Comparison of ENCODE assay signal across 14 mouse cellular contexts in the genomic region with DNA sequence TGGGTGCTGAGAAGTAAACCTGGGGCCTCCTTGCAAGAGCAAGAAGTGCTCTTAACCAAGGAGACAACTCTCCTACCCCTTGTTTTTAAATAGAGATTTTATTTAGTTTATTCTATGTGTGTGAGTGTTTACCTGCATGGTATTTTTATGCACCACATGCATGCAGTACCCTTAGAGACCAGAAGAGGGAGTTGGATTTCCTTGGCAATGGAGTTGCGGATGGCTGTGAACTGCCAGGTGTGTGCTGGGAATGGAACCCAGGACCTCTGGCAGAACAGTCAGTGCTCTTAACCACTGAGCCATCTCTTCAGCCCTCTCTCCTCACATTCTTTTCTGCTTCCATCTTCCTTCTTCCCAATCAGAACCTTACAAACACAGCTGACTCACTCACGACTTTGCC. TPM values are rescaled to one million over a fixed set of nuclear protein-coding genes. Genes with fewer than 3 reads are reported as not detected.
A peak's percentile ranks its signal among the peaks of the same experiment; 100 is the strongest.
DNase-seq lines count a peak whose midpoint lies in the region; ATAC-seq and TF ChIP-seq lines count a peak whose summit lies in the region.
"Had no signal": no experiment of that assay in that cellular context is flagged by ENCODE, and none has a peak within 500 bp of the region (broad histone marks: within the 10 kb centered on the region; RNA-seq: fewer than 3 reads in every experiment).

No protein-coding gene starts in this region.

- no peak; the same call in none of the 2 replicates for TF ChIP-seq RAD21 in CH12.LX (IDR thresholded peaks at IDR 0.05; ENCODE audit: low read depth, low read length)

- no peaks in the 10 kb centered on the region for H3K9me3 ChIP-seq in liver, embryonic 14.5 days (ENCODE audit: control insufficient read depth, low read length)
- H3K9me3 ChIP-seq in liver, embryonic 12.5 days (replicated peaks): no peaks in the 10 kb centered on the region
- peaks cover 2% of the 10 kb centered on the region for H3K9me3 ChIP-seq in CH12.LX (replicated peaks; ENCODE audit: low read length)
- H3K9me3 ChIP-seq: neural tube, embryonic 15.5 days had no signal

- no peaks in the 10 kb centered on the region for H3K79me2 ChIP-seq in CH12.LX (replicated peaks; ENCODE audit: control insufficient read depth, extremely low read depth, insufficient read depth, poor library complexity, severe bottlenecking)

- dilution Hi-C loops in CH12.LX (cut with MboI; ENCODE audit: extremely low pct_ligation_motif_present, extremely low pct_unique_long_range_greater_than_20kb, low sequenced_read_pairs): no loop called here

- TF ChIP-seq CTCF in liver, embryonic 14.5 days (IDR thresholded peaks at IDR 0.05; ENCODE audit: low read depth): peak; percentile 61
- TF ChIP-seq CTCF in CH12.LX (conservative IDR thresholded peaks at IDR 0.05 in 1 of 2, IDR thresholded peaks at IDR 0.05 in 1 of 2; ENCODE audit: low read depth in 2 of 2, low read length in 2 of 2): peak; percentile 21 to 35; a peak in 2 of 4 replicates
- peak; percentile 27; the same call in 1 of the 2 replicates for TF ChIP-seq CTCF in brain, embryonic 14.5 days (IDR thresholded peaks at IDR 0.05; ENCODE audit: borderline replicate concordance, extremely low read depth, insufficient read depth, insufficient read length)

- in situ Hi-C loops in CH12.LX (cut with MboI; ENCODE audit: low pct_ligation_motif_present, low pct_unique_long_range_greater_than_20kb, low sequenced_read_pairs): no loop called here

- no peaks in the 10 kb centered on the region for H3K4me1 ChIP-seq in liver, embryonic 14.5 days (replicated peaks; ENCODE audit: control insufficient read depth in 2 of 2, insufficient read depth in 2 of 2, low read length in 1 of 2)
- no peaks in the 10 kb centered on the region for H3K4me1 ChIP-seq in liver, embryonic 12.5 days
- H3K4me1 ChIP-seq in CH12.LX (ENCODE audit: control insufficient read depth in 1 of 2, insufficient read depth in 2 of 2): peaks cover 1 to 10% of the 10 kb centered on the region in 2 experiments

- H3K36me3 ChIP-seq in liver, embryonic 14.5 days (replicated peaks; ENCODE audit: control insufficient read depth, insufficient read depth, low read depth): no peaks in the 10 kb centered on the region
- no peaks in the 10 kb centered on the region for H3K36me3 ChIP-seq in liver, embryonic 12.5 days
- H3K36me3 ChIP-seq in CH12.LX (replicated peaks in 1 of 2; ENCODE audit: control insufficient read depth in 1 of 2, insufficient read depth in 1 of 2, low read length in 1 of 2): no peaks in the 10 kb centered on the region
- H3K36me3 ChIP-seq: neural tube, embryonic 15.5 days had no signal

- ATAC-seq in CD4-positive, CD25-positive, alpha-beta regulatory T cell, adult 4 months: no peak
- no peak for ATAC-seq in liver, embryonic 14.5 days (ENCODE audit: insufficient read depth)
- ATAC-seq in liver, embryonic 12.5 days: no peak

- no peak overlapping the region for H3K4me3 ChIP-seq in liver, embryonic 14.5 days (ENCODE audit: insufficient read depth in 1 of 2, low read depth in 2 of 2, low read length in 2 of 2)
- H3K4me3 ChIP-seq in liver, embryonic 12.5 days: no peak overlapping the region
- no peak overlapping the region for H3K4me3 ChIP-seq in CH12.LX (replicated peaks in 1 of 3; ENCODE audit: low read depth in 2 of 3, low read length in 2 of 3, poor library complexity in 1 of 3)
- H3K4me3 ChIP-seq: neural tube, embryonic 15.5 days had no signal

- no peak overlapping the region for H3K9ac ChIP-seq in liver, embryonic 14.5 days (replicated peaks)
- no peak overlapping the region for H3K9ac ChIP-seq in liver, embryonic 12.5 days
- no peak overlapping the region for H3K9ac ChIP-seq in CH12.LX (ENCODE audit: insufficient read depth, low read depth)
- H3K9ac ChIP-seq: neural tube, embryonic 15.5 days had no signal

- no peaks in the 10 kb centered on the region; the same call in 1 of the 2 replicates for H3K27me3 ChIP-seq in liver, embryonic 14.5 days (ENCODE audit: control insufficient read depth, insufficient read depth, low read length)
- H3K27me3 ChIP-seq in liver, embryonic 12.5 days (replicated peaks): no peaks in the 10 kb centered on the region; the same call in 1 of the 2 replicates
- H3K27me3 ChIP-seq in CH12.LX (replicated peaks): no peaks in the 10 kb centered on the region
- H3K27me3 ChIP-seq: neural tube, embryonic 15.5 days had no signal

- peak; percentile 57 for DNase-seq in CD4-positive, CD25-positive, alpha-beta regulatory T cell, adult 2 months (ENCODE audit: low read depth, low spot score)
- no peak for DNase-seq in liver, embryonic 14.5 days (ENCODE audit: low read depth in 3 of 3, low spot score in 3 of 3)
- DNase-seq in CH12.LX (ENCODE audit: extremely low read depth): no peak
- DNase-seq in brain, embryonic 14.5 days (ENCODE audit: low read depth): no peak
- DNase-seq in urinary bladder, postnatal 10 days (ENCODE audit: low spot score): no peak
- no peak for DNase-seq in cerebellum, postnatal 10 days
- DNase-seq: adrenal gland, adult 8-10 months; cerebellum, postnatal 25 days; heart, postnatal 10 days; retina, postnatal 1 day; spleen, adult 18-20 months had no signal

- 73% methylated on average over 2 of the region's 2 CpGs for WGBS in liver, embryonic 14.5 days (ENCODE audit: insufficient replicate concordance)
- 79% methylated on average over 2 of the region's 2 CpGs for WGBS in liver, embryonic 12.5 days (ENCODE audit: insufficient replicate concordance)

- TF ChIP-seq POLR2A in CH12.LX (IDR thresholded peaks at IDR 0.05; ENCODE audit: low read depth, low read length): no peak
- no peak for TF ChIP-seq POLR2A in brain, embryonic 14.5 days (IDR thresholded peaks at IDR 0.05; ENCODE audit: borderline replicate concordance, extremely low read depth, insufficient read depth, insufficient read length, poor library complexity, severe bottlenecking)

- no peak overlapping the region for H3K4me2 ChIP-seq in liver, embryonic 14.5 days (ENCODE audit: low read depth)
- H3K4me2 ChIP-seq in liver, embryonic 12.5 days: no peak overlapping the region
- no peak overlapping the region for H3K4me2 ChIP-seq in CH12.LX (ENCODE audit: insufficient read depth, low read depth, poor library complexity, severe bottlenecking)
- H3K4me2 ChIP-seq: neural tube, embryonic 15.5 days had no signal

- H3K27ac ChIP-seq in liver, embryonic 14.5 days: no peak overlapping the region
- H3K27ac ChIP-seq in liver, embryonic 12.5 days: no peak overlapping the region
- H3K27ac ChIP-seq in CH12.LX (ENCODE audit: insufficient read depth, low read depth): no peak overlapping the region
- H3K27ac ChIP-seq: neural tube, embryonic 15.5 days had no signal

- TF ChIP-seq EP300 in liver, embryonic 14.5 days (IDR thresholded peaks at IDR 0.05; ENCODE audit: low read depth): no peak
- no peak for TF ChIP-seq EP300 in CH12.LX (IDR thresholded peaks at IDR 0.05; ENCODE audit: low read length)

TF ChIP-seq in CH12.LX, 34 proteins besides CTCF, POLR2A, EP300 and RAD21:
- TF ChIP-seq SMC3 (IDR thresholded peaks at IDR 0.05; ENCODE audit: low read depth, low read length): 0 out of 2 replicates have a peak, but pooled peaks have one; percentile 4
- TF ChIP-seq UBTF (IDR thresholded peaks at IDR 0.05; ENCODE audit: low read depth, low read length): no peak
- TF ChIP-seq MEF2A (IDR thresholded peaks at IDR 0.05; ENCODE audit: borderline replicate concordance, low read depth, low read length): no peak

RNA-seq across cellular contexts. Expression of a gene that starts 9.2 kb away (rescaled TPM):
- polyA plus RNA-seq in CD4-positive, CD25-positive, alpha-beta regulatory T cell, adult 4 months (2017; shearing (Covaris generic)): 10 to 100 TPM; 49.6 to 77.1 TPM
- 4.1 and 5.5 TPM in 2 replicates for polyA plus RNA-seq in liver, embryonic 14.5 days (2012; rRNA removed)
- polyA plus RNA-seq in liver, embryonic 14.5 days (2014; fragmentation: Nextera tagmentation; extraction: Ambion mirVana): 6.2 and 8.4 TPM in 2 replicates
- polyA plus RNA-seq in liver, embryonic 12.5 days (2016; fragmentation: Nextera tagmentation; extraction: Ambion mirVana): 14.2 and 14.6 TPM in 2 replicates
- total RNA-seq in CH12.LX (2012; rRNA removed) (3.9 and 6.1 TPM in 2 replicates), CH12.LX (2014; rRNA removed) (10.9 and 11.5 TPM in 2 replicates)
- 11.2 and 13.9 TPM in 2 replicates for polyA plus RNA-seq in CH12.LX (2012; ENCODE audit: insufficient read length, low read depth)
- 30.7 and 36.8 TPM in 2 replicates for polyA plus RNA-seq in brain, embryonic 14.5 days (2012; rRNA removed)
